In the genomic region with DNA sequence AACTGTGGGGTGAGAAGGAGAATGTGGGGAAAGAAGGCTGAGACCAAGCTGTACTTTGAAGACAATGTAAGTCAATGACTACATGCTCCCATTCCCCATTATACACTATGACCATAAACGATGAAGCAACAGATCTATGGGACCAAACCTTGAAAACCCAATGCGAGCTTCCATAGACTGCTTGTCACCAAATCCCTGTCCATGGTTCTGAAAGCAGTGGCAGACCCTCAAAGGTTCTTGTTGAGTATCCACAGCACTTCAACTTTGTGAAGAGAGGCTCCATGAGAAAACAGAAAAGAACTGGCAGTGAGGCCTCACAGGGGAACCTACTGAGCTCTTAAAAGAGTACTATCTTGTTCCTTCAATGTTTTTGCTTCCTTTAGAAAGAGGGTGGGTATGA, we compare ENCODE assay signal across 7 mouse cellular contexts.
A peak's percentile ranks its signal among the peaks of the same experiment; 100 is the strongest.
DNase-seq lines count a peak whose midpoint lies in the region; ATAC-seq and TF ChIP-seq lines count a peak whose summit lies in the region.

No protein-coding gene starts in this region.

- TF ChIP-seq CTCF in liver, embryonic 14.5 days (IDR thresholded peaks at IDR 0.05; ENCODE audit: low read depth), result no peak
- no peak for TF ChIP-seq CTCF in liver, postnatal 0 days (IDR thresholded peaks at IDR 0.05; ENCODE audit: low read depth)

- H3K27me3 ChIP-seq in liver, embryonic 14.5 days (ENCODE audit: control insufficient read depth, insufficient read depth, low read length), result no peaks in the 10 kb centered on the region
- no peaks in the 10 kb centered on the region for H3K27me3 ChIP-seq in liver, postnatal 0 days (ENCODE audit: insufficient read depth, low read length)
- H3K27me3 ChIP-seq in myocyte (ENCODE audit: control insufficient read depth, insufficient read depth, insufficient read length), result no peaks in the 10 kb centered on the region

- no peaks in the 10 kb centered on the region for H3K9me3 ChIP-seq in liver, embryonic 14.5 days (ENCODE audit: control insufficient read depth, low read length)
- no peaks in the 10 kb centered on the region for H3K9me3 ChIP-seq in liver, postnatal 0 days (ENCODE audit: low read length)

- H3K4me3 ChIP-seq in liver, embryonic 14.5 days (ENCODE audit: insufficient read depth in 1 of 2, low read depth in 2 of 2, low read length in 2 of 2), result no peak overlapping the region
- no peak overlapping the region for H3K4me3 ChIP-seq in liver, postnatal 0 days (ENCODE audit: low read depth, low read length)
- H3K4me3 ChIP-seq in myocyte, result no peak overlapping the region

- no peaks in the 10 kb centered on the region for H3K79me2 ChIP-seq in myocyte (ENCODE audit: control insufficient read depth, insufficient read depth)

- no peak for ATAC-seq in liver, embryonic 14.5 days (ENCODE audit: insufficient read depth)
- ATAC-seq in liver, postnatal 0 days, result no peak

- H3K4me1 ChIP-seq in liver, embryonic 14.5 days (replicated peaks; ENCODE audit: control insufficient read depth in 2 of 2, insufficient read depth in 2 of 2, low read length in 1 of 2), result no peaks in the 10 kb centered on the region
- H3K4me1 ChIP-seq in liver, postnatal 0 days (ENCODE audit: insufficient read depth), result no peaks in the 10 kb centered on the region

- WGBS in liver, embryonic 14.5 days (ENCODE audit: insufficient replicate concordance), result 64% methylated on average over 2 of the region's 2 CpGs
- WGBS in liver, postnatal 0 days (ENCODE audit: insufficient replicate concordance), result 57% methylated on average over 2 of the region's 2 CpGs

- no peak overlapping the region for H3K27ac ChIP-seq in liver, embryonic 14.5 days
- H3K27ac ChIP-seq in liver, postnatal 0 days (ENCODE audit: low read depth), result no peak overlapping the region

- TF ChIP-seq POLR2A in myocyte (IDR thresholded peaks at IDR 0.05; ENCODE audit: insufficient read length, low read depth), result no peak

- no peak overlapping the region for H3K9ac ChIP-seq in liver, embryonic 14.5 days (replicated peaks)
- H3K9ac ChIP-seq in liver, postnatal 0 days (replicated peaks), result no peak overlapping the region

- no peak for TF ChIP-seq EP300 in liver, embryonic 14.5 days (IDR thresholded peaks at IDR 0.05; ENCODE audit: low read depth)
- TF ChIP-seq EP300 in liver, postnatal 0 days (IDR thresholded peaks at IDR 0.05; ENCODE audit: low read depth), result no peak

- DNase-seq in liver, embryonic 14.5 days (ENCODE audit: low read depth in 3 of 3, low spot score in 3 of 3), result peak; percentile 1 to 7 (median 1)
- no peak for DNase-seq in liver, postnatal 0 days
- DNase-seq in Muller cell, postnatal 12 days (ENCODE audit: inconsistent ontology term), result peak; percentile 25
- DNase-seq in embryo, embryonic 10 days (ENCODE audit: low spot score), result peak; percentile 74
- DNase-seq in cerebellum, postnatal 25 days, result no peak
- DNase-seq in spleen, adult 18-20 months, result no peak

- no peak overlapping the region for H3ac ChIP-seq in myocyte (ENCODE audit: control insufficient read depth, insufficient read length)

- no peaks in the 10 kb centered on the region for H3K36me3 ChIP-seq in liver, embryonic 14.5 days (replicated peaks; ENCODE audit: control insufficient read depth, insufficient read depth, low read depth)
- no peaks in the 10 kb centered on the region for H3K36me3 ChIP-seq in liver, postnatal 0 days (replicated peaks; ENCODE audit: insufficient read depth, low read length)
- no peaks in the 10 kb centered on the region for H3K36me3 ChIP-seq in myocyte (ENCODE audit: control insufficient read depth, insufficient read depth)

- H3K4me2 ChIP-seq in liver, embryonic 14.5 days (ENCODE audit: low read depth), result no peak overlapping the region
- no peak overlapping the region for H3K4me2 ChIP-seq in liver, postnatal 0 days (ENCODE audit: low read depth, low read length)
- H3K4me2 ChIP-seq in myocyte (ENCODE audit: low read depth), result no peak overlapping the region

TF ChIP-seq in myocyte, 11 proteins besides CTCF, POLR2A, EP300 and RAD21:
- TF ChIP-seq TCF3 (IDR thresholded peaks at IDR 0.05; ENCODE audit: insufficient read length, low read depth) (no peak), MAX (IDR thresholded peaks at IDR 0.05; ENCODE audit: low read depth) (peak; percentile 68), MYOG (IDR thresholded peaks at IDR 0.05; ENCODE audit: control insufficient read depth in 1 of 3, insufficient read depth in 1 of 3, insufficient read length in 2 of 3, low read depth in 2 of 3) (no peak), SRF (IDR thresholded peaks at IDR 0.05; ENCODE audit: control insufficient read depth, insufficient read length, low read depth) (no peak), REST (IDR thresholded peaks at IDR 0.05; ENCODE audit: insufficient read depth, insufficient read length) (peak; percentile 66), CEBPB (IDR thresholded peaks at IDR 0.05; ENCODE audit: insufficient read depth, poor library complexity, severe bottlenecking) (no peak), TCF12 (IDR thresholded peaks at IDR 0.05; ENCODE audit: insufficient read depth, poor library complexity, severe bottlenecking) (no peak)

Comparison
In these comparisons a context has a peak if more than half of its experiments do, and no peak if none do; other contexts are left out.
1. DNase-seq: peak in liver, embryonic 14.5 days (3 of 3), Muller cell, postnatal 12 days (single experiment) and embryo, embryonic 10 days (single experiment); none in liver, postnatal 0 days (single experiment), cerebellum, postnatal 25 days (0 of 2) and spleen, adult 18-20 months (0 of 2).